Mouse (Mus musculus) neural tube, embryonic 11.5 days (tissue): ENCODE measurements around the gene Acad10. TPM values are rescaled to one million over a fixed set of nuclear protein-coding genes. Genes with fewer than 3 reads are reported as not detected.
A peak's percentile ranks its signal among the peaks of the same experiment; 100 is the strongest.

Source experiments
- ATAC-seq: fragments of 200-750 bp; cut with Nextera tagmentation; 2 replicates; pipeline ENCODE4 v1.8.0; 2017; ENCODE audit warnings: moderate number of reproducible peaks, mild to moderate bottlenecking, moderate TSS enrichment, moderate library complexity; ENCODE audit not compliant: insufficient read depth, low FRiP score, low TSS enrichment
- DNase-seq: peaks from one replicate; pipeline ENCODE4 v3.0.0-alpha.2; 2015; ENCODE audit warnings: low spot score
- H3K27ac ChIP-seq: fragments of 300-500 bp; sonication (generic); 2 replicates; pipeline ENCODE4 v1.5.1; 2014; ENCODE audit warnings: low read depth, mild to moderate bottlenecking, low read length
- H3K27me3 ChIP-seq: fragments of 300-500 bp; sonication (generic); 2 replicates; pipeline ENCODE4 v1.6.1; 2014; ENCODE audit warnings: mild to moderate bottlenecking, low read length, mixed read lengths; ENCODE audit not compliant: control insufficient read depth, insufficient read depth
- H3K36me3 ChIP-seq: fragments of 300-500 bp; sonication (generic); 2 replicates; pipeline ENCODE4 v1.6.1; 2014; ENCODE audit warnings: mild to moderate bottlenecking, low read length, moderate library complexity, mixed read lengths; ENCODE audit not compliant: control insufficient read depth, insufficient read depth
- H3K4me1 ChIP-seq: fragments of 300-500 bp; sonication (generic); 2 replicates; pipeline ENCODE4 v1.6.1; 2014; ENCODE audit warnings: low read length, mixed read lengths; ENCODE audit not compliant: control insufficient read depth, insufficient read depth
- H3K4me2 ChIP-seq: fragments of 300-500 bp; sonication (generic); 2 replicates; pipeline ENCODE4 v1.6.1; 2014; ENCODE audit warnings: low read depth, mild to moderate bottlenecking, moderate library complexity
- H3K4me3 ChIP-seq: fragments of 300-500 bp; sonication (generic); 2 replicates; pipeline ENCODE4 v1.5.1; 2014; ENCODE audit warnings: low read depth, low read length
- H3K9ac ChIP-seq: fragments of 300-500 bp; sonication (generic); 2 replicates; pipeline ENCODE4 v1.6.1; 2014; ENCODE audit warnings: mild to moderate bottlenecking, low read length
- H3K9me3 ChIP-seq: fragments of 300-500 bp; sonication (generic); 2 replicates; pipeline ENCODE4 v1.6.1; 2016; ENCODE audit warnings: low read length; ENCODE audit not compliant: control insufficient read depth
- WGBS: fragments of 180-500 bp; shearing (Covaris S2); extraction: QIAGEN DNeasy Blood & Tissue Kit; methylation state at CpG from one replicate; pipeline ENCODE4 v1.1.7; 2014; 5-methylcytosine and 5-hydroxymethylcytosine counted together
- polyA plus RNA-seq: library from polyadenylated mRNA; unstranded; fragments of >200 nt; fragmentation: Nextera tagmentation; extraction: Ambion mirVana; gene quantifications from 2 replicates; pipeline ENCODE4 v1.2.1, GENCODE M21; 2014

Acad10 gene
- polyA plus RNA-seq, 1 experiment from 2014 or later: 2.8 TPM

DNA sequence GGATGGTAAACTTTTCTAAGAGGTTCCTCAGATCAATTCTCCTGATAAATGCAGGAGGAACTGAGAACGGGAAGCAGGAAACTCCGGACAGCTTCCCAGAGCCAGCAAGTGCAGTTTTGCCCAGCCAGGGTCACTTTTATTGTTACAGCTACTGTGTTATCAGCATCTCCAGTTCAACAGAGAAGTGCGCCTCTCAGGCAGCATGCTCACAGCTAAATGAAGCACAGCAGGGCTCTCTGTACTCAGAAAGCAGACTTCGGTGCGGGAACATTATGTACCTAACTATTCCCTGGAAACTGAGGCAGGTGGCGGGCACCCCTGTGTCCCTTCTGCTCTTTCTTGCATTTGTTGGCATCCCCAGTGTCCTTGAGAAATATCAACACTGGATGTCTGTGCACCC is 64.1 kb downstream of the Acad10 start:
- H3K9ac ChIP-seq: no peak overlapping the region
- 82% methylated on average over 6 of the region's 6 CpGs for WGBS

DNA sequence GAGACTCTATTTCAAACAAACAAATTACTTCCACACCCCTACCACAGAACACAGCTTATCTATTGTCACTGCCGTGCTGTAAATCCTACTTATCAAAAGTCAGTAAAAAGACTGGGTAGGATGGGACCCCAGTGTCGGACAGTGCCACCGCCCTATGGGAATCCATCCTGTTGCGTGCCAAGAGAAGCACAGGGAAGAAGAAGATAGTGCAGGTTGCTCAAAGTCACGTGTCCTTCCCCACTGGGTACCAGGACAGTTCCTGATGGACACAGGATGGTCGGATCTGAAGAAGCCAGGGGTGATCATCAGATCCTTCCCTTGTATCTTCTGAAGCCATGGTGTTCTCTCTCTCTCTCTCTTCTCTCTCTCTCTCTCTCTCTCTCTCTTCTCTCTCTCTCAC is 64.6 kb downstream of the Acad10 start:
- Histone ChIP-seq H3K27me3 (0 out of 2 replicates have a peak, but pooled peaks cover 2% of the 10 kb centered on the region), H3K36me3 (no peaks in the 10 kb centered on the region), H3K4me1 (0 out of 2 replicates have a peak, but pooled peaks cover 8% of the 10 kb centered on the region), H3K4me3 (no peak overlapping the region), H3K4me2 (no peak overlapping the region), H3K9me3 (no peaks in the 10 kb centered on the region), H3K9ac (no peak overlapping the region), H3K27ac (no peak overlapping the region)
- ATAC-seq: no peak
- no peak for DNase-seq
- WGBS: 88% methylated on average over 6 of the region's 6 CpGs

More for the DNA sequence above, 64.1 kb downstream of the Acad10 start:
- 0 out of 2 replicates have a peak, but pooled peaks cover 8% of the 10 kb centered on the region for H3K4me1 ChIP-seq
- no peaks in the 10 kb centered on the region for H3K36me3 ChIP-seq
- DNase-seq: no peak
- no peaks in the 10 kb centered on the region for H3K9me3 ChIP-seq
- no peak for ATAC-seq
- H3K4me2 ChIP-seq: no peak overlapping the region
- H3K27me3 ChIP-seq: 0 out of 2 replicates have a peak, but pooled peaks cover 2% of the 10 kb centered on the region
- H3K4me3 ChIP-seq: no peak overlapping the region
- H3K27ac ChIP-seq: no peak overlapping the region

DNA sequence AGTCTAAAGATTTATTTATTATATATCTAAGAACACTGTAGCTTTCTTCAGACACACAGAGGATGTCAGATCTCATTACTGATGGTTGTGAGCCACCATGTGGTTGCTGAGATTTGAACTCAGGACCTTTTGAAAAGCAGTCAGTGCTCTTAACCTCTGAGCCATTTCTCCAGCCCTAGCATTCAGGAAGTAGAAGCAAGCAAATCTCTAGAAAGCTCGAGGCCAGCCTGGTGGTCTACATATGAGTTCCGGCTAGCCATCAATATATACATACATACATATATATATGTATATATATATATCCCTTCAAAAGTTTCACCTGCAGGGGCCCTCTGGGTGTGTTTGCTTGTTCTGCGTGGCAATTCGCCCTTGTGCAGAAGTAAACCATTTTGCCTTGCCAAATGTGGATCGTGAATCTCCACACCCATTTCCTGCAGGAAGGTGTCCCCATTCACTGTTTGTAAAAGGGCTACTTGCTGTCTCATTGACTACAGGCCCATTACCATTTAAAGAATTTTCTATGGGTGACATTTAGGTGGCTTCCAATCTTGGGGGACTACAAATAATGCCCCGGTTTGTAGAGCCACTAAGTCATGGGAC is 65.5 kb downstream of the Acad10 start:
- H3K4me3 ChIP-seq: no peak overlapping the region
- DNase-seq (no peak), ATAC-seq (no peak)
- no peak overlapping the region for H3K27ac ChIP-seq
- H3K27me3 ChIP-seq: 0 out of 2 replicates have a peak, but pooled peaks cover 2% of the 10 kb centered on the region
- 85% methylated on average over 6 of the region's 6 CpGs for WGBS
- no peaks in the 10 kb centered on the region for H3K36me3 ChIP-seq
- 0 out of 2 replicates have a peak, but pooled peaks cover 8% of the 10 kb centered on the region for H3K4me1 ChIP-seq
- H3K9me3 ChIP-seq: no peaks in the 10 kb centered on the region
- H3K9ac ChIP-seq: no peak overlapping the region
- H3K4me2 ChIP-seq: no peak overlapping the region

DNA sequence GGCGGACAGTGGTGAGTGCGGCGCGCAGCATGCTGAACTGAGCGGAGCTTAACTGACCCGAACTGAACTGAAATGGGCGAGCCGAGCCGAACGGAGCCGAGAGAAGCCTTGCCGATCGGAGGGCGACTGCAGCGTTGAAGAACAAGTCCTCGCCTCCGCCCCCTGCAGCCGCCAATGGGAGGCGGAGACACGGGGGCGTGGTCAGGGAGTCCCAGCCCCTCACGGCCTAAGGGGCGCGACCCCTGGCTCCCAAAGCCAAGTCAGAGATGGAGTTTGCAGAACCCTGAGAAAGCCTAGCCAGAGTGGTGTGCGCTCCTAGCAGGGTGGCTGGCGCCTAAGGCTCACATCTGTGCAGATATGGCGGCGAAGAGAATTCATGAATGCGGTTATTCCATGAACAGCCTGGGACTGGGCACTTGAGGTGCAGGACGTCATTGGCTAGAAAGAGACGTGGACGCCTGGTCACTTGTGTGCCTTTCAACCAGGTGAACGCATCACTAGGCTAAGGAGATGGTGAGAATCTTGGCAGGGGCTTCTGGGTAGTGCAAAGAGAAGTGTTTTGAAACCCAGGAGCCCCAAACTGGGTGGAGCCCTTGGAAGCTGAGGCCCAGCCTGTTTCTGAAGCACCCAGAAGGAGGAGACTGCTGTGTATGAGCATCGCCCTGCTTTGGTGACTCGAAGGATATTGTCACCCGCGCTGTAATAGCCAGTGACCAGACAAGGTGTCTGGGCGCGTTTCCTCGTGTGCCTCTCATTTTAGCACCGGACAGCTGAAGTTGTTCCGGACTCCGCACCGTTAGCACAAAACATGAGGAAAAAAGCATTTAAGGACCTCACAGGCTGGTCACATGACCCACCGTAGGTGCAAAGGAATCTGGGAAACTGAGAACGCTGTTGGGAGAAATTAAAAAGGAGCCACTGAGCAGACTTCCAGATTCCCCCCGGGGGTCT is 66.6 kb downstream of the Acad10 start, which contains the start of gene Aldh2:
Gene Aldh2 (minus strand): TSS at position 374 of the 951 bp plus-strand sequence.
- Histone ChIP-seq H3K27me3 (0 out of 2 replicates have a peak, but pooled peaks cover 2% of the 10 kb centered on the region), H3K4me2 (peak within 1 kb of the TSS; percentile 97), H3K4me3 (peak within 1 kb of the TSS; percentile 72), H3K9me3 (no peaks in the 10 kb centered on the region), H3K27ac (no peak within 1 kb of the TSS; the same call in 1 of the 2 replicates), H3K4me1 (0 out of 2 replicates have a peak, but pooled peaks cover 8% of the 10 kb centered on the region), H3K9ac (peak within 1 kb of the TSS; percentile 78), H3K36me3 (no peaks in the 10 kb centered on the region)
- ATAC-seq (peak; percentile 79), DNase-seq (peak; percentile 88)
- 3% methylated on average over 47 of the region's 47 CpGs for WGBS

DNA sequence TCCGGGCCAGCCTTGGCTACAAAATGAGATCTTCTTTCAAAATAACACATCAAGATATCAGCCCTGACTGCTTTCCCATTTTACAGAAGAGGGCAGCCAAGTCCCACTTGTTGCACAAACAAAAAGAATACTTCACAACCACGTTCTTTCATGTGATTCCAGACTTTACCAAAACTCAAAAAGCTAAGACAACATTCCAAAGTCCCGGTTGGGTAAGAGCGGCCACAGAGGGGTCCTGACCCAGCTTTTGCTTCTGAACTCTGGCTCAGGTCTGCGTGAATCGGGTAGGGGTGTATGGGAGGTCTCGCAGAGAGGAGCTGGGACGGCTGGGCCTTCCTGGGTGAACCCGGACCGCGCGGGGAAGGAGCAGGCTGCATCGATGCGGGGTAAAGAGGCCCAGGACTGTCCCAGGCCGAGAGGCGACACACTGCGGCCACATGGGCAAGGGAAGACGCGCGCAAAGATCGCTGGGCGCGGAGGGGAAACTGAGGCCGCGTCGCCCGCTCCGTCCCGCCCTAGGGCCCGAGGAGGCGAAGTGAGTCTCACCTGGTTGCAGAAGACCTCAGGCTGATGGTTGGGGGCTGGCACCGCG is 67.4 kb downstream of the Acad10 start:
- 0 out of 2 replicates have a peak, but pooled peaks cover 8% of the 10 kb centered on the region for H3K4me1 ChIP-seq
- WGBS: 3% methylated on average over 33 of the region's 33 CpGs
- peak overlapping the region; percentile 97 for H3K4me2 ChIP-seq
- H3K36me3 ChIP-seq: no peaks in the 10 kb centered on the region
- H3K27me3 ChIP-seq: 0 out of 2 replicates have a peak, but pooled peaks cover 2% of the 10 kb centered on the region
- peak overlapping the region; percentile 78 for H3K9ac ChIP-seq
- peak; percentile 50 for ATAC-seq
- no peaks in the 10 kb centered on the region for H3K9me3 ChIP-seq
- peak overlapping the region; percentile 72 for H3K4me3 ChIP-seq
- DNase-seq: peak; percentile 30
- H3K27ac ChIP-seq: no peak overlapping the region

DNA sequence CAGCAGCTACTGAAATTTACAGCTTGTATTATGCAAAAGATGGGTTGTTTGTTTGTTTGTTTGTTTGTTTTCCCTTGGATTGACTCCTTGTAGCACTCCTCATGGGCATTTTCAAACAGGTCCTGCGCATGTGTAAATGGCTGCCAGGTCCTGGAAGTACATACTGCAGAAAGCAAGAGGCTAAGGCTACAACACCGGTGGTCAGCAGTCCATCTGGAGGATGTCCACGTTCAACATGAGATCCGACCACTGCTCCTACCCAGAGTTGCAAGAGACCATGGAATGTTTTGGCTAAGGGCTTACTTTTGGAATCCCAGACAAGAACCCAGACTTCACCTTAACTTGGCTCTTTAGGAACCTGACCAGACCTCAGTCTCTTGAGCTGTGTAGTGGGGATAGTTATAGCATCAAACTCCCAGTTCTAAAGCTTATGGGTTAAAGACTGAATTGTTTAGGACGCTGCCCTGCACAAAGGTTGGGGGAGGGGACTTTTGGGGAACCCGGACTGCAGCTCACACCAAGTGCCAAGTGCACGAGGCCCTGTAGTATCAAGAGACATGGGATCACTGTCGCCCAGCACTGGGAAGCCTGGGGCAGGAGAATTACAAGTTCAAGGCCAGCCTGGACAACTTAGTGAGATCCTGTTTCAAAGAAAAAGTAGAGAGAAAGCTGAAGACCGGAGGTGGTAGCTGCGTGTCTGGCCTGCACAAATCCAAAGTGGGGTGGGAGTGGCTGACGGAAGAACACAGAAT is 68.1 kb downstream of the Acad10 start:
- H3K9ac ChIP-seq: 0 out of 2 replicates have a peak overlapping the region, but pooled peaks have one; percentile 78
- 0 out of 2 replicates have a peak, but pooled peaks cover 8% of the 10 kb centered on the region for H3K4me1 ChIP-seq
- peak overlapping the region; percentile 97 for H3K4me2 ChIP-seq
- DNase-seq: no peak
- no peak overlapping the region for H3K27ac ChIP-seq
- no peaks in the 10 kb centered on the region for H3K36me3 ChIP-seq
- H3K4me3 ChIP-seq: peak overlapping the region; percentile 72; the same call in 1 of the 2 replicates
- ATAC-seq: no peak
- H3K9me3 ChIP-seq: no peaks in the 10 kb centered on the region
- 68% methylated on average over 11 of the region's 11 CpGs for WGBS
- 0 out of 2 replicates have a peak, but pooled peaks cover 2% of the 10 kb centered on the region for H3K27me3 ChIP-seq

DNA sequence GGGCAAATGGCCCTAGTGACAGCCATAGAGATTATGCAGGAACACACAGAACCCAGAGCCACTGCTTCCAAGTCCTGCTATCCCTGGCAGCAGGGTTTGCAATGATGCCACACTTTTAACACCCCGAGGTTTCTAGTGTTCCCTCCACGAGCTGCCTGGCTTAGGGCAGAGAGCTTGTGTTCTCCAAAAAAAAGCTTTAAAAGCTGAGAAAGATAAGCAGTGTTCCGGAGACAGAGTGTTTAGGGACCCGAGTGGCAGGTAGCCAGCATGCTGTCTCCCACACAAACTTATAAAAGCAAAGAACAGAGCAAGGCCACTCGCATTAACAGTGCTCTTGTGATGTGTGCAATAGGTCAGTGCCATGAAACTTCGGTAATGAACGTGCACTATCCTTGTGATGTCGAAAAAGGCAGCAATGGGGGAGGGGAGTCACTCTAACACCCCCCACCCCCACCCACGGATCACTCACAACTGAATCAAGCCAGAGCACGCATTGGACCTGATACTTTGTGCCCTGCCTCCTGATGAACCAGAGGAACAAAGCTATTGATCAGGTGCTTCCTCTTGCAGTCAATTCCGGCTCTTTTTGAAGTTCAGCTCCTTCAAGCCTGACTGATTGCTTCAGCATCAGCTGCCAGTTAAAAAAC is 68.8 kb downstream of the Acad10 start:
- no peak overlapping the region for H3K4me3 ChIP-seq
- no peaks in the 10 kb centered on the region for H3K36me3 ChIP-seq
- H3K27ac ChIP-seq: no peak overlapping the region
- no peak overlapping the region for H3K9ac ChIP-seq
- H3K4me2 ChIP-seq: no peak overlapping the region
- 82% methylated on average over 11 of the region's 11 CpGs for WGBS
- 0 out of 2 replicates have a peak, but pooled peaks cover 8% of the 10 kb centered on the region for H3K4me1 ChIP-seq
- ATAC-seq: no peak
- no peak for DNase-seq
- H3K9me3 ChIP-seq: no peaks in the 10 kb centered on the region
- H3K27me3 ChIP-seq: 0 out of 2 replicates have a peak, but pooled peaks cover 2% of the 10 kb centered on the region
